Mouse (Mus musculus): ENCODE data around the gene Ptpn3. TPM values are rescaled to one million over a fixed set of nuclear protein-coding genes. Genes with fewer than 3 reads are reported as not detected.

The Ptpn3 gene
- polyA plus RNA-seq, 1 experiment from 2014 or later = 2.5 TPM

DNA sequence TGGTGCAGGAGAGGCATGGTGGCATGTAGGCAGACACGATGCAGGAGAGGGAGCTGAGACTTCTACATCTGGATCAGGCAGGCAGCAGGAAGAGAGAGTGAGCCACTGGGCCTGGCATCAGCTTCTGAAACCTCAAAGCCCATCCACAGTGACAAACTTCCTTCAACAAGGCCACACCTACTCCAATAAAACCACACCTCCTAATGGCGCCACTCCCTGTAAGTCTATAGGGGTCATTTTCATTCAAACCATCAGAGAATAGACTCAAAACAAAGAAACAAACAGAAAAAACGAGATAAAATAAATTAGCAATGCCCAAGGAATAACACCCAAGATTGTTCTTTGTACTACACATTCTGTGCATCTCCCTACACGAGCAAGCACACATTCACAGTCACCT lies 122.8 kb downstream of the Ptpn3 start:
- Histone ChIP-seq H3K36me3 (replicated peaks; ENCODE audit: insufficient read depth, low read length) (no peaks in the 10 kb centered on the region), H3K9me3 (ENCODE audit: low read length) (no peaks in the 10 kb centered on the region), H3K27me3 (ENCODE audit: insufficient read depth, low read length) (no peaks in the 10 kb centered on the region), H3K4me3 (ENCODE audit: low read depth, low read length) (no peak overlapping the region), H3K4me2 (ENCODE audit: low read depth, low read length) (no peak overlapping the region), H3K9ac (replicated peaks) (no peak overlapping the region), H3K27ac (ENCODE audit: low read depth) (no peak overlapping the region), H3K4me1 (ENCODE audit: insufficient read depth) (no peaks in the 10 kb centered on the region)
- no peak for ATAC-seq
- no peak for TF ChIP-seq CTCF (IDR thresholded peaks at IDR 0.05; ENCODE audit: low read depth)
- TF ChIP-seq EP300 (IDR thresholded peaks at IDR 0.05; ENCODE audit: low read depth) = no peak
- no peak for DNase-seq
- 65% methylated on average over 4 of the region's 4 CpGs for WGBS (ENCODE audit: insufficient replicate concordance)

DNA sequence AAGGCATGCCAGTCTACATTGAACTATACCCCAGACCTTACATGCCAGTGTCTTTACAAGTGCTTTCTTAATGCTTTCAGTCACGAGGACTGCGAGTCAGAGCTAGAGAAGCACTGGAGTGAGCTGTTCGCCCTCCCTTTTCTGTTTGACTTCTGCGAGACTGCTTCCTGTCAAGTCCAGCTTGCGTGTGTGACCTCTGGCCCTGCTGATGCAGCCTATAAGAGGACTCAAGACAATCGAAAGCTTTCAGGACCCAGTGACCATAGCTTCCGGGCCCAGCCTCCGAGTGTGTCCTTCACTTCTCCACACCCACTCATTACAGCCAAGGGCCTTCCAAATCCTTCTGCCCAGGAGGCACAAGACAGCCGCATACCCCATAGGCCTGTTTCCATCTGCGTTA lies 126.3 kb downstream of the Ptpn3 start:
- DNase-seq (no peak), ATAC-seq (no peak)
- Histone ChIP-seq H3K4me3 (ENCODE audit: low read depth, low read length) (no peak overlapping the region), H3K27me3 (ENCODE audit: insufficient read depth, low read length) (no peaks in the 10 kb centered on the region), H3K36me3 (replicated peaks; ENCODE audit: insufficient read depth, low read length) (no peaks in the 10 kb centered on the region), H3K4me2 (ENCODE audit: low read depth, low read length) (no peak overlapping the region), H3K27ac (ENCODE audit: low read depth) (no peak overlapping the region), H3K4me1 (ENCODE audit: insufficient read depth) (no peaks in the 10 kb centered on the region), H3K9me3 (ENCODE audit: low read length) (no peaks in the 10 kb centered on the region), H3K9ac (replicated peaks) (no peak overlapping the region)
- TF ChIP-seq CTCF (IDR thresholded peaks at IDR 0.05; ENCODE audit: low read depth) = no peak
- TF ChIP-seq EP300 (IDR thresholded peaks at IDR 0.05; ENCODE audit: low read depth) = no peak
- 64% methylated on average over 10 of the region's 10 CpGs for WGBS (ENCODE audit: insufficient replicate concordance)

DNA sequence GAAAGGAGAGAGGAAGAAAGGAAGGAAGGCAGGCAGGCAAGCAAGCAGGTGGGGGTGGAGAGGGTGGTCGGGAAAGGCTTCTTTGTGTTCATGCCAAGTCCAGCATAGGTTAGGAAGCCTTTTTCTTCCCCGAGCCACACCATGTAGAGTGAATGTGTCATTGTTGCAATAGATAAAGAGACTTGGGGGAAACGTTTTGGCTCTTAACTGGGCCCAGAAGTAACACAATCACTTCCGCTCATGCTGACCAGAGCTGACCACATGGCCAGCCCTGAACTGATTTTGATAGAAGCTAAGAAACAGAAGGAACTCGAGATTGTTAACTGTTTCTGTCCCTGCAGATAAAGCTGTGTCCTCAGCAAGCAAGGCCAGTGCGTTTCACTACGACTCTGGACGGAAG lies 128.8 kb downstream of the Ptpn3 start:
- Histone ChIP-seq H3K27ac (ENCODE audit: low read depth) (no peak overlapping the region), H3K9ac (replicated peaks) (no peak overlapping the region), H3K4me2 (ENCODE audit: low read depth, low read length) (no peak overlapping the region), H3K4me1 (ENCODE audit: insufficient read depth) (no peaks in the 10 kb centered on the region), H3K9me3 (ENCODE audit: low read length) (no peaks in the 10 kb centered on the region), H3K27me3 (ENCODE audit: insufficient read depth, low read length) (no peaks in the 10 kb centered on the region), H3K4me3 (ENCODE audit: low read depth, low read length) (no peak overlapping the region), H3K36me3 (replicated peaks; ENCODE audit: insufficient read depth, low read length) (no peaks in the 10 kb centered on the region)
- 33% methylated on average over 8 of the region's 8 CpGs for WGBS (ENCODE audit: insufficient replicate concordance)
- no peak for ATAC-seq
- TF ChIP-seq CTCF (IDR thresholded peaks at IDR 0.05; ENCODE audit: low read depth) (no peak), EP300 (IDR thresholded peaks at IDR 0.05; ENCODE audit: low read depth) (no peak)
- DNase-seq = no peak

- no peak overlapping the region for H3K27ac ChIP-seq (ENCODE audit: low read depth)
- ATAC-seq (no peak), DNase-seq (no peak)
- no peak overlapping the region for H3K9ac ChIP-seq (replicated peaks)
- no peak overlapping the region for H3K4me3 ChIP-seq (ENCODE audit: low read depth, low read length)
- no peaks in the 10 kb centered on the region for H3K4me1 ChIP-seq (ENCODE audit: insufficient read depth)
- H3K27me3 ChIP-seq (ENCODE audit: insufficient read depth, low read length) = no peaks in the 10 kb centered on the region
- H3K9me3 ChIP-seq (ENCODE audit: low read length) = no peaks in the 10 kb centered on the region
- H3K36me3 ChIP-seq (replicated peaks; ENCODE audit: insufficient read depth, low read length) = no peaks in the 10 kb centered on the region
- H3K4me2 ChIP-seq (ENCODE audit: low read depth, low read length) = no peak overlapping the region
- 71% methylated on average over 5 of the region's 5 CpGs for WGBS (ENCODE audit: insufficient replicate concordance)
- no peak for TF ChIP-seq EP300 (IDR thresholded peaks at IDR 0.05; ENCODE audit: low read depth)
- no peak for TF ChIP-seq CTCF (IDR thresholded peaks at IDR 0.05; ENCODE audit: low read depth)
These were observed 129.8 kb downstream of the Ptpn3 start for GRCm38 (mm10) chr4:57171817-57172216.

- Histone ChIP-seq H3K4me3 (ENCODE audit: low read depth, low read length) (no peak overlapping the region), H3K4me1 (ENCODE audit: insufficient read depth) (no peaks in the 10 kb centered on the region), H3K9me3 (ENCODE audit: low read length) (no peaks in the 10 kb centered on the region), H3K9ac (replicated peaks) (no peak overlapping the region), H3K4me2 (ENCODE audit: low read depth, low read length) (no peak overlapping the region), H3K27ac (ENCODE audit: low read depth) (no peak overlapping the region), H3K27me3 (ENCODE audit: insufficient read depth, low read length) (no peaks in the 10 kb centered on the region), H3K36me3 (replicated peaks; ENCODE audit: insufficient read depth, low read length) (no peaks in the 10 kb centered on the region)
- ATAC-seq = no peak
- DNase-seq = no peak
- TF ChIP-seq EP300 (IDR thresholded peaks at IDR 0.05; ENCODE audit: low read depth) (no peak), CTCF (IDR thresholded peaks at IDR 0.05; ENCODE audit: low read depth) (no peak)
- 67% methylated on average over 3 of the region's 3 CpGs for WGBS (ENCODE audit: insufficient replicate concordance)
These were observed 133.0 kb downstream of the Ptpn3 start for GRCm38 (mm10) chr4:57168680-57169079.

GRCm38 (mm10) chr4:57168277-57168676 lies 133.4 kb downstream of the Ptpn3 start:
- H3K27me3 ChIP-seq (ENCODE audit: insufficient read depth, low read length) = no peaks in the 10 kb centered on the region
- H3K4me3 ChIP-seq (ENCODE audit: low read depth, low read length) = no peak overlapping the region
- DNase-seq = no peak
- no peak overlapping the region for H3K4me2 ChIP-seq (ENCODE audit: low read depth, low read length)
- no peaks in the 10 kb centered on the region for H3K4me1 ChIP-seq (ENCODE audit: insufficient read depth)
- WGBS (ENCODE audit: insufficient replicate concordance) = 50% methylated on average over 1 of the region's 1 CpGs
- no peaks in the 10 kb centered on the region for H3K9me3 ChIP-seq (ENCODE audit: low read length)
- no peak overlapping the region for H3K27ac ChIP-seq (ENCODE audit: low read depth)
- H3K36me3 ChIP-seq (replicated peaks; ENCODE audit: insufficient read depth, low read length) = no peaks in the 10 kb centered on the region
- no peak overlapping the region for H3K9ac ChIP-seq (replicated peaks)
- peak; percentile 41 for ATAC-seq
- TF ChIP-seq CTCF (IDR thresholded peaks at IDR 0.05; ENCODE audit: low read depth) (no peak), EP300 (IDR thresholded peaks at IDR 0.05; ENCODE audit: low read depth) (peak; percentile 25; the same call in 1 of the 2 replicates)
